Mouse (Mus musculus): Measurements from ENCODE around the gene 1700023F06Rik. TPM values are rescaled to one million over a fixed set of nuclear protein-coding genes. Genes with fewer than 3 reads are reported as not detected.

The 1700023F06Rik gene
- polyA plus RNA-seq (2012; rRNA removed) = 1.3 and 3.3 TPM in 2 replicates

DNA sequence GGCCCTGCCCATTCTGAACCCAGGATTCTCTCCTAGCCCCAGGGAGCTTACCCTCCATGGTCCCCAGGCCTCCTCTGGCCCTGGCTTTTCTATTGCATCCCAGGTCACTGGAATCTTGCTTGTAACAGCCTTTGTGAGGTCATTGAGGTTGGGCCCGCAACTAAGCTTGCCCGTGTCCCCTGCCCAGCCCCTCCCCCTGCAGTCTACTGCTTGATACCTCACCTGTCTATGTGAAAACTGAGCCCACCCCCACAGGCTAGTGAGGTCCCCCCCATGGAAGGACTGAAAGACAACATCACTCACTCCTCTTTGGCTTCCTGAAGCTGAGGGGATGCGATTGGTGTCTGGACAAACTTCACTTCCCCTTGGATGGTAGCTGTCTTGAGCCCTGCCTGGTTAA lies at the start of gene 1700023F06Rik:
1700023F06Rik (minus strand) TSS at position 101 of the 400 bp plus-strand sequence.
- DNase-seq (ENCODE audit: low spot score) = peak; percentile 15

DNA sequence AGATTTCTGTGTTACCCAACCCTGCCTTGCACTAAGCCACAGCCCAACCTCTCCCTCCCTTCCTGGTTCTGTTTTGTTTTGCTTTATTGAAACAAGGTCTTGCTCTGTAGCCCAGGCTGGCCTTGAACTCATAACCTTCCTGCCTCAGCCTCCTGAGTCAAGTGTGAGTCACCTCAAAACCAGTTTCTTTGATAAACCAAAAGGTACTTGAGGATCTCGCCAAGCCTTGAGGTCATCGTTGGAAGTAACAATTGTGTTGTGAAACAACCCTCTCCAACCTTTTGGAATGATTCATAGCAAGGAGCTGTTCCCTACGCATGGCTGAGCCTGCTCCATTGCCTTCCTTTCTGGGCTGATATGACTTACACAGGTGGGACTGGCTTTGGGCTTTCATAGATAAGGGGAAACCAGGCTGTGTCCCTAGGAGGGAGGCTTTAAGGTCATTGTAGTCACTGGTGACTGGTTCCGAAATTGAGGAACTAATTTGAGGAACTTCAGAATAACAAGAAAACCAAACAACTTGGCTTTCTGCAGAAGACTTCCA lies 49.7 kb upstream of the 1700023F06Rik start:
- no peak for DNase-seq (ENCODE audit: low spot score)

DNA sequence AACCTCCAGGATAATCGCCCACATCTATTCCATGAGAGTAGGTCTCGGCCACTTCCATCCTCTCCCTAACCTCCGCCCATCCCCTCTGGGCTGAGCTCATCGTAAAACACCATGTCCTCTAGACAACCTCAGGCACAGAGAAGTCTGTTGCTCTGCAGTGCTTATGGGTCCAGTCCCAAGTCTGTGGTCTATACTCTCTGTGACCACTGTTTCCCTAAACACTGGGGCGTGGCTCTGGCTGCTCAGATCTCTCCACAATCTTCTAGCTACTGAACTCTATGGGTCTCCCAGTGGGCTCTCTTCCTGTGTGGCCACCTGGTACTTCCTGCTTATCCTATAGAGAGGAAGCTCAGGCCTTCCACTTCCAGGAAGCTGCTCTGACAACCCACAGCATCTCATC lies 45.2 kb upstream of the 1700023F06Rik start:
- DNase-seq (ENCODE audit: low spot score) = no peak

DNA sequence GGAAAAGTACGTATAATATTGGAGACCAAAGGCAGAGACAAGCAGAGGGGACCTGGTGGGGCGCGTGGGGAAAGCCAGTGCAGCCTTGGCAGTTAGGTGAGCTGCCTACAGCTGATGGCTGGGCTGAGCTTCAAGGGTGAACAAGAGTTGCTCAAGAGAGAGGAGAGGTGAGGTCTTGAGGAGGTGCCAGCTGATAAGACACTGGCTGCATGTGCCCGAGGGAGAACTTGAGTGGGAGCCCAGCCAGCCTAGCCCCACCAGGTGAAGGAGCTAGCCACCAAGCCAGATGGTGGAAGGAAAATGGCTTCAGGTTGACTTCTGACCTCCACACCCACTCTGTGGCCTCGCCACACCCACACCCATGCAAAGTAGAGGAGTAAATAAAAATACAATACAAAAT lies 44.0 kb upstream of the 1700023F06Rik start:
- DNase-seq (ENCODE audit: low spot score) = no peak

DNA sequence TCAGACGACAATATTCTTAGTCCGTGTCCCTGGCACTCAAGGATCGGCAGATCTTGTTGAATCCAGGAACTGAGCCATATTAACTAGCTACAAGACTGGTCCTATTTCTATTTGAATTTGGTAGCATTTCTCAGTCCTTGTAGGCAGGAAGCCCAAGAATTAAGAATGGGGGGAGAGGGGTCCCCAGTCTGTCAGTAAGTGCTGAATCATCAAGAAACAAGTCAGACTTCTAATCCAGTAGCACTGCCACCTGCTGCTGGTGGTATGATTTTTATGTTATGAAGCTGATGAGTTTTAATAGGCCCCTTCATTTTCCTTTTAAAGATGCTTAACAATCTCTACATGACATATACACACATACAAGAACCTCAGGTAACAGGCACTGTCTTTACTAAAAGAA lies 42.0 kb upstream of the 1700023F06Rik start:
- DNase-seq (ENCODE audit: low spot score) = no peak

DNA sequence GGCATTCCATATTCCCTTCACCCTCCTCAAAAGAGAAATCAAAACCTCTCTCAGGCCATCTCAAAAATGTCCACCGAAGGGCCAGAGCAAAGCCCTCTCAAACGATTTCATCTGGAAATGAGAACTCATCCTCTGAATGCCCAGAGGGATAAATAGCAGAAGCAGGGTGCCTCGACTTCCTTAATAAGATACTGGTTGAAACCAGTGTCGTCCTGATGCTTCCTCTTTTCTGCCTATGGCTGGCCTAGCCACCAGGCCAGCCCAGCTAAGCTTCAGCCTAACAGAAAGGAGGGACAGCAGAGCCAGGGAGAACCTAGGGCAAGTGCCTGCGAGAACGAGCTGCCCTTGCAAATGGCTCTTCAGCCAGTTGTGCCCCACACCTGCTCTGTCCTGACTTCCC lies 41.2 kb upstream of the 1700023F06Rik start:
- no peak for DNase-seq (ENCODE audit: low spot score)

DNA sequence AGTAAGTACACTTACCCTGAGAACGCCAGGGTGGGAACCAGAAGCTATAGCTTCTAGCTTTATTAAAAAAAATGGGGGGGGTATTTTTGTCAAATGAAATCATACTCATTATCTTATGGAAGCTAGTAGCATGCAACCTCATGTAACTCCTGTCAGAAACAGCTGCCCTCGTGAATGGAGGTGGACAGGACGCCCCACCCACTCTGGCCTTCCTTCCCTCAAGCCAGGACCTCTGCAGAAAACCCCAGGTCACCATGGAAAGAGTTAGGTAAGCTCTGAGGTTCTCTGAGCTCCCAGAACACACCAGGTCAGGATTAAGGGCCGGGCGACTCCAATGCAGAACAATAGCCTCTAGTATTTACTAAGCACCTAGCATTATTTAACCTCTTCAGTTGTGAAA lies 40.5 kb upstream of the 1700023F06Rik start:
- no peak for DNase-seq (ENCODE audit: low spot score)

DNA sequence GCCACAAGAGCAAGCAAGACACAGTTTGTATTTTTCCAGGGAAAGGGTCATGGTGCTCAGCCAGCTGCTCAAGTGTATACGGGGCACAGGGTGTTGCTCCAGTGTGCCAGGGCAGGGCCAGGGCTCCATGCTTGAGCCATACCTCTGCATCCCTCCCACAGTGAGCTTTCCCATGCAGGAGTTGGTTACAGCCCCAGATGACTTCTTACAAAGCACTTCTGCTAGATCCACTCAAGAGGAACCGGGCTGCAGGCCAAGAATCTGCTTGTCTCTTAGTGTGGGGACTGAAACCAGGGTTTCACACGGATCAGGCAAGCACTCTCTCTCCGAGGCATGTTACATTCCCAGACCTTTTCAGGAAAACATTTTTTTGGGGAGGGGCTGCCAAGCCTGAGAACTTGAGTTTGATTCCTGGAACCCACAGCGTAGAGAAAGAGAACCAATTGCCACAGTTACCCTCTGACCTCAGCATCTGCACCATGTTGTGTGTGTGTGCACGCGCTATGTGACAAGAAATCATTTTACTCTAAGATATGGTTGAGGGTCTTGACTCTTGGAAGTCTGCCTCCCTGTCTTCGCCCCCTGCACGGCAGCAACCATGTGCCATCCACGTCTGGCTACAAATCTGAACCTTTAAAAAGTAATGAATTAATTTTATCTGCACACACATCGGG lies 39.3 kb upstream of the 1700023F06Rik start:
- DNase-seq (ENCODE audit: low spot score) = no peak

DNA sequence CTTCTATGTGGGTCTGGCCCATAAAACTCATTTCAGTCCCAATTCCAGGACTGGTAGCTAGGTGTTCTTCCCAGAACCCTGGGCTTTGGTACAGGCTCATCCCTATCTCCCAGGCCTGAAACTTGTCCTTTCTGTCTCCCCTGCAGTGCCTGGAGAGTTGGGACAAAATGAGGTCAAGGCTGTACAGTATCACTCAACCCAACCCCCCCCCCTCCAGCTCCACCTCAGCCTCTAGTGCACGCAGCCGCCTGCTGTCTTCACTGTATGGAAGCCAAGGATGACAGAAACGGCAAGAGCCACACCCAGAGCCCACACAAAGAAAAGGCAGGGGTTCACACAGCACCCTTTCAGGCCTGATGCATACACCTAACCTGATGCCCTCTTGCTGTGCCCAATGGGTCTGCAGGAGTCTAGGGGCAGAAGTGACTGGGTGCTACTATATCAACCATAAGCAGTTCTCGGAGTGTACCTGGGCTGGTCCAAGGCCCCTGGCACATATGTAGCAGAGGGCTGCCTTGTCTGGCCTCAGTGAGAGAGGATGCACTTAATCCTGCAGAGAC lies 38.5 kb upstream of the 1700023F06Rik start:
- peak; percentile 20 for DNase-seq (ENCODE audit: low spot score)

DNA sequence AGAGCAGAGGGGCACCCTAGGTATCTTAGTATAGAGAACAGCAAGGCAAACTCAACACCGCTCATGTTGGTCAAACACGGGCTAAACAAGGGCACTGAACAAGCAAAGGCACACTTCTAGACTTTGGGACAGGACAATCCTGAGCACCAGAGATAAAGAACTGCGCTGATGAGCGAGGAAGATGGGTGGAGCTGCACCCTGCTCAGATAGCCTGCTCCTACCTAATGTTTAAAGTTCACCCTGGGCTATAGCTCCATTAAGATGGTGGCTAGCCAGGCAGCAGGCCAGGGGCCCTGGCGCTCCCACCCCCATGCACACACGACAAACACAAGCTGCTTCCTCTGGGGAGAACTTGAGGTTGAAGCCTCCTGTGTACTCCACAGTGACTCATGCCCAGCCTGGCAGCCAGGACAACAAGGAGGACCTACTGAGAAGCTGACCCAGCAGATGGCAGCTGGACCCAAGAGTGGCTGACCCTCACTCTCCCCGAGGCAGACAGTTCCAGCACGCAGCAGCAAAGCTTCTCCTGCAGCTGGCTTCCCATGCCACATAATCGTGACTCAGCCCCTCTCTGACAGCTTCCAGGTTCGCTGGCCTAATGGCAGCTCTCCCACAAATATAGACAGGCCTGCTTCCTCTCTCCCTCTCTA lies 37.8 kb upstream of the 1700023F06Rik start:
- DNase-seq (ENCODE audit: low spot score) = peak; percentile 38

DNA sequence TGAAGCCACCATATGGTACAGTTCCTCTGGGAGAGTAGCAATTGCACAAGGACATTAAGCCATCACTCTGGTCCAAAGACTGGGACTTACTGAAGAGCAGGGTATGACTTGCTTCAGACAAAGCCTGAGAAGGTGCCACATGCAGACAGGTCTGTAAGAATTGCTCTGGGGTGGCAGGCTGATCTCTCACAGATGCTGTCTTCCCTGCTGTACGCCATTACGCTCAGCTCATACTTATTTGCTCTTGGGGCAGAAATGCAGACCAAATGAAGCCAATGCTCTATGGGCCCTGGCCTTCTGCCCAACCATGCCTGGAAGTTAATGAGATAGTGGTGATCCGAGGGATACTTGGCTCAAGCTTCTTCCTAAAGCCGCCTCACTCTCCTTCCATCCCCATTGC lies 36.5 kb upstream of the 1700023F06Rik start:
- DNase-seq (ENCODE audit: low spot score) = no peak

DNA sequence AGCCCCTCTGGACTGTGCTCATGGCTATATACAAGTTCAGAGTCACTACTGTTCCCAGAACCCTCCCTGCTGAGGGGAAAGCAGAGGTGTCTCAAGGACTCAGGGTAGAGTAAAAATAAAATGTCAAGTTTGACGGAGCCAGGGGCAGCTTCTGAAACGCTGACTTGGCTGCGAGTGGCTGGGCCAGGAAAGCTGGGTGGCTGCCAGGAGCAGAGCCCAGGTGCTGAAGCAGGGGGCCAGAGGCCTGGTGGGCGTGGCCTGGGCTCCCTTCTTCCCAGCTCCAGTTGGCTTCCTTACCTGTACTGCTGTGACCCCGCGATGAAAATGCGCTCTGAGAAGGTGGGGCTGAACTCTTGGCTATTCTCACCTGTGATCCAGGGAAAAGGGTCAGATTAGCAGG lies 32.4 kb upstream of the 1700023F06Rik start:
- DNase-seq (ENCODE audit: low spot score) = peak; percentile 19

DNA sequence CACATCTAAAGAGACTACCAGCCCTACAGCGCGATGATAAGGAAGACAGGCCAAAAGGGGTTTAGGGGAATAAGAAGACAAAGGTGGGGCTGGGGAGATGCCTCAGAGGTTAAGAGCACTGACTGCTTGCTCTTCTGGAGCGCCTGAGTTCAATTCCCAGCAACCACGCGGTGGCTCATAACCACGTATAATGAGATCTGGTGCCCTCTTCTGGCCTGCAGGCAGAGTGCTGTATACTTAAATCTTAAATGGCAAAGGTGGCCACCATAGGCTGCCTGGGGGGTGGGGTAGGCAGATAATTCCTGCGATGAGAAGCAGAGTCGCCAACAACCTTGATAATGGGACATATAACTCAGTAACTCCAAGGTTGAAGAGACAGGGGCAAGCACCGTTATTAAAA lies 29.4 kb upstream of the 1700023F06Rik start:
- DNase-seq (ENCODE audit: low spot score) = no peak

DNA sequence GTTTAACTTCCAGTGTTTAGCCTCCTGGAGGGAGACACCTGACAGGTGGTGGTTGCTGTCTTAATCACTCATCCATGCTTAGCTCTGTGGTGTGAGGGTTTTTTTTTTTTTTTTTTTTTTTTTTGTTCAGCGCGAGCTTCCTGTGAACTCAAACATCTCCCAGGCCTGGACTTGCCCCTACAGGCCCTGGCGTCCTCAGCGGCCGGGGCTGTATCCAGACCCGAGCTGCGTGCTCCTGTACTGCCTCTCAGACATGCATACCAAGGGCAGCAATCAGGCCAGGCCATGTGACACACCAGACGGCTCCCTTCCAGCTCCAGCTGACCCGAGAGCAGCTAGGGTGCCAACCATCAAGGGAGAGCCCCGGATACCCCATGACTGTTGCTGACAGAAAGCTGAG lies 28.5 kb upstream of the 1700023F06Rik start:
- DNase-seq (ENCODE audit: low spot score) = peak; percentile 65

DNA sequence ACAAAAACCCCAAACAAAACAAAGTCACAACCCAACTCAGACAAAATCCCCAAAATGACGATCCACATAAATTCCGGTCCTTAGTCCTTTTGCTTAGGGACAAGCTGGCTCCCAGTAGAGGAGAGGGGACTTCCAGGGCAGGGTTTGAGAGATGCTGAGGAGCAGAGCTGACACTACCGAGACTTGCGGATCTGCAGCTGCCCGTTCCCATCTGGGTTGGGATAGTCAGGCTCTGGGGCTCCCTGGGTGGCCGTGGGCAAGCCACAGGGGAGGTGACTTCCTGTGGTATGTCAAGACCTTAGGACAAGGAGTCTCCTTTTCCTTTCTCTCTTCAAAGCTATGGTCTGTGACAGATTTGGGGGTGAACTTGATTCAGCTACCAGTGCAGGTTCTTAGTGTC lies 28.1 kb upstream of the 1700023F06Rik start:
- DNase-seq (ENCODE audit: low spot score) = no peak

DNA sequence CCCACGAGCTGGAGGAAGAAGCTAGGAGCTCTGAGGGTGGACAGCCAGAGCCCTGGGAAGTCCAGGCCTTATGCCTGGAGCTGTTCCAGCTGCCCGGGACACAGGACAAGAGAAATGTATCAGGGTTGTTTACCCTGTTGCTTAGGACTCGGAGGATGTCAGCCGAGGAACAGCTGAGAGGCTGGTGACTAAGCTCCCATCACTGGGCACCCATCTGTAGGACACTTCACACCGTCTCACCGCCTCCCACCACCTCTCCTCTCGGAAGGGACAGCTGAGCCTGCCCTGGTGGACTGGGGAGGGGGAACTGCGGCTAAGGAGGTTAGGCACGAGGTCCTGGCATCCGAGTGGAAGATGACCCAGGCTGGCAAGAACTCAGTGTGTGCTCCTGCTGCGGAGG lies 27.3 kb upstream of the 1700023F06Rik start:
- DNase-seq (ENCODE audit: low spot score) = no peak

DNA sequence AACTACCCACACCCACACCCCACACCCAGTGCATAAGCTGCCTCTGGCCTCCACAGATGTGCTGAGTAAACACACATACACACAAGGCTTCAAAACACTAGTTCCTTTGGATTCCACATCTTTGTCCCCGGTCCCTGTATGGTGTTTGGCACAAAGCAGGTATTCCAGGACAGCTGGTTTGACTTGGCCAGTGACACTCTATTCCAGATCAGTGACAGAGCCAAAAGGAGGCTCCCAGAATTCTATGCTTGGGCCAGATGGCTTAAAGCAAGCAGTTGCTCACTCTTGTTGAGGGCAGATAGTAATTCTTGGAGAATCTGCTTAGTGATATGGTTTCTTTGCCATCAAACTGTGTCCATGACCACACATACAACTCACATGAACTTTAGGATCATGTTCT lies 26.1 kb upstream of the 1700023F06Rik start:
- no peak for DNase-seq (ENCODE audit: low spot score)

DNA sequence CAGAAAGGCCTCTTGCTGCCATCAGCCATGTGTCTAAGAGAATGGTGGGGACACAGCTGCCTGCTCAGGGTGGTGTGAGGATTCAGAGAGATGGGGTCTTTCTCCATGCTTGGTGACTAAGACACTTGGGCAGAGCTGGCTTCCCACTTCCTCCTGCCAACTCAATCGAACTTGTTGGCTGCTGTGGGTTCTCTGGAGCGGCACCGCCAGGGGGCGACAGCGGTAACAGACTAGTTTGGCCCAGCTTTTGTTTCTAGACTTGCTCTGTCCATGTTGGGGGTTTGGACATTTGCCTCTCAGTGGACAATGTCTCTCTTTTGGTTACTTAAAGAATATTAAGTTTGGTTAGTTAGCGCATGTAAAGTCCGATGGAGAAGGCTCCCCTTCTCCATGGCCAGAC lies 24.6 kb upstream of the 1700023F06Rik start:
- DNase-seq (ENCODE audit: low spot score) = peak; percentile 63

DNA sequence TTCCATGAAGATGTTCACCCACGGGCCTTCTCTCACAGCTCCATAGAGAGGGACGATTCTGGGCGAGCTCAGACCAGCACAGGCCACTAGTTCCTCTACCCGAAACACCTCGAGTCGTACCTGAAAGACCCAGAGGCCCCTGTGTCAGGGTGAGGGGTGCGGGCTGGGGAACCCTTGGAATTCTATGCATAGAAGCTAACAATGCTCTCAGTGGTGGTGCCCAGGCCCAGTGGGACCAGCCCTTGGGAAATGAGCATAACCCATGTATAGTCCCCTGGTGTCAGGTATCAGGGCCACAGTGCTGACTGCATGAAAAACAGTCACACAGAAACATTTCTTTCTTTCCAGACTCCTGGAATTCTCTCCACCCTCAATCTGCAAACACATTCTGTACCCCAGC lies 23.0 kb upstream of the 1700023F06Rik start:
- no peak for DNase-seq (ENCODE audit: low spot score)

DNA sequence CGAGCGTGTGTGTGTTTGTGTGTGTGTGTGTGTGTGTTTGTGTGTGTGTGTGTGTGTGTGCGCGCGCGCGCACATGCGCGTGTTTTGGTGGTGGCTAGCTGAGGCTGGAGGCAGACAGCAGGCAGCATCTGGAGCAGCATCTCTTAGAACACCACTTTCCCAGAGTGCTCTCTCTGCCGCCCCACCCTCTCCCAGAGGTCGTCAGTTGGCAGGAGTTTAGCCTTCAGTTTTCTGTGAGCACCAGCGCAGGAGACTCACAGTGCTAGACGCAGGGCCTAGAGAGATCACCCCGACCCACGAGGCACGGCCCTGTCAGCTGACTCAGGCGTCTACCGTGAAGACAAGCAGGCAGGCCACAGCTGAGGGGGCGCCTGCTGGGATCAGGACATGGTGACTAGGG lies 22.3 kb upstream of the 1700023F06Rik start:
- no peak for DNase-seq (ENCODE audit: low spot score)

DNA sequence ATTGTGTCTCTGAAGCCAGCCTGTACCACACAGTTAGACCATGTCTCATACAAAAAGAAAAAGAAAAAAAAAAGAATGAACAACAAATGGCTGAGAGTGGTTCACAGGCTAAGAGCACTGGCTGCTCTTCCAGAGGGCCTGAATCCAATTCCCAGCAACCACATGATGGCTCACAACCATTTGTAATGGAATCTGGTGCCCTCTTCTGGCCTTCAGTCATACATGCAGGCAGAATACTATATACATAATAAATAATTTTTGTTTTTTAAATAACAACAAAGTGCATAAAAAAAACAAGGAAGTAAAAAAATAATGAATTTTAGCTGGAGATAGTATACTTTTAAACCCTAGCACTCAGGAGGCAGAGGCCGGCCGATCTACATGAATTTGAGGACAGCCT lies 21.2 kb upstream of the 1700023F06Rik start:
- DNase-seq (ENCODE audit: low spot score) = no peak

DNA sequence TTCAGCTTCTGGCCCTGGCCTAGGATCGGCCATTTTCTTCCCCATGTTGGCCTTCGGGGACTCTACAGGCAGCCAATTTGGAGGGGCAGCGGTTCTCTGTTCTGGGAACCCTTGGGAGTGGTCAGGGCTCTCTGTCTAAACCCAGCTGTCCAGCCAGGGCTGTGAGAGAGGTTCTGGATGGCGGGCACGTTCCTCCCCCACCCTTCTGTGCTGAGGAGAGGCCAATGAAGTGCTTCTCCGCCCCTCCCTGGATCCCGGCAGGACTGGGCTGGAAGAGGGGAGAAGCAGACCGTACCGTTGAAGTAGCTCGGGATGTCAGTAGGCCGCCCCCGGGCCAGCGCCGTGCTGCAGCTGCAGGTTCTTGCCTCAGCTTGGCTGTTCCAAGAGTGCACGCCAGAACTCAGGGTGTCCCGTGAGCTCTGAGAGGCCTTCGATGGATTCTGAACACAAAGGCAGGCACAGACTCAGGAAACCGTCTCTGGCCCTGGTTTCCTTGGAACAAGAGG lies 15.6 kb upstream of the 1700023F06Rik start:
- DNase-seq (ENCODE audit: low spot score) = no peak

DNA sequence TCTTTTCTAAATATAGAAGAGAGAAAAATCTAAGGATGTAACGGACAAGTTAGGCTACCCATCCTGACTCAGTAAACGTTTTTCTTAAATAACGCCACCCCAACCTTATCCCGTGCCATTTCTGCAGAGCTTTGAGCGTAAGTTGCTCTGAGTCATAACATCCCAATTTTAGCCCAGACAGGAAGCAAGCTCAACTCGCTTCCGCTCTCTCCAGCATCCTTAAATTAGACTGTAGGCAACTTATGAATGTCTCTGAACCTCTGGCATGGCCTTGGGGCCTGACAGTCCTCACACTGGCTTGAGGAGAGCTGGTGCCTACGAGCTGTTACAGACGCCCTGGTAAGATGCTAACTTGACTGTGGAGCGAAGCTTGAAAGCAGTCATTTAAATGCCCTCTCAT lies 15.1 kb upstream of the 1700023F06Rik start:
- DNase-seq (ENCODE audit: low spot score) = no peak
